Mouse (Mus musculus): ENCODE data around the gene Krt36. TPM values are rescaled to one million over a fixed set of nuclear protein-coding genes. Genes with fewer than 3 reads are reported as not detected.

Krt36 gene
- polyA plus RNA-seq, 1 experiment from 2014 or later: 0.08 TPM

GRCm38 (mm10) chr11:100066236-100067010 lies 39.0 kb downstream of the Krt36 start:
- no peaks in the 10 kb centered on the region for H3K4me1 ChIP-seq (ENCODE audit: control insufficient read depth, insufficient read depth, low read length)
- H3K36me3 ChIP-seq (ENCODE audit: control insufficient read depth, insufficient read depth, low read length): no peaks in the 10 kb centered on the region
- H3K27ac ChIP-seq (replicated peaks; ENCODE audit: low read depth, low read length): no peak overlapping the region
- H3K4me3 ChIP-seq (ENCODE audit: low read depth, low read length): no peak overlapping the region
- no peak for DNase-seq (ENCODE audit: low spot score)
- WGBS: 90% methylated on average over 12 of the region's 12 CpGs
- no peak for ATAC-seq (ENCODE audit: insufficient number of reproducible peaks, low FRiP score, low TSS enrichment, low read depth)
- H3K4me2 ChIP-seq (ENCODE audit: low read depth, severe bottlenecking): no peak overlapping the region
- no peak overlapping the region for H3K9ac ChIP-seq (ENCODE audit: low read length)
- no peaks in the 10 kb centered on the region for H3K27me3 ChIP-seq (ENCODE audit: control insufficient read depth, insufficient read depth, low read length)
- no peaks in the 10 kb centered on the region for H3K9me3 ChIP-seq (ENCODE audit: control insufficient read depth, low read length)

GRCm38 (mm10) chr11:100058875-100059274 lies 46.6 kb downstream of the Krt36 start:
- Histone ChIP-seq H3K4me2 (ENCODE audit: low read depth, severe bottlenecking) (no peak overlapping the region), H3K9ac (ENCODE audit: low read length) (no peak overlapping the region), H3K27ac (replicated peaks; ENCODE audit: low read depth, low read length) (no peak overlapping the region), H3K9me3 (ENCODE audit: control insufficient read depth, low read length) (no peaks in the 10 kb centered on the region), H3K4me3 (ENCODE audit: low read depth, low read length) (no peak overlapping the region), H3K4me1 (ENCODE audit: control insufficient read depth, insufficient read depth, low read length) (no peaks in the 10 kb centered on the region), H3K27me3 (ENCODE audit: control insufficient read depth, insufficient read depth, low read length) (no peaks in the 10 kb centered on the region), H3K36me3 (ENCODE audit: control insufficient read depth, insufficient read depth, low read length) (no peaks in the 10 kb centered on the region)
- DNase-seq (ENCODE audit: low spot score): no peak
- 75% methylated on average over 8 of the region's 8 CpGs for WGBS
- no peak for ATAC-seq (ENCODE audit: insufficient number of reproducible peaks, low FRiP score, low TSS enrichment, low read depth)

GRCm38 (mm10) chr11:100055686-100056655 lies 49.5 kb downstream of the Krt36 start:
- H3K36me3 ChIP-seq (ENCODE audit: control insufficient read depth, insufficient read depth, low read length): no peaks in the 10 kb centered on the region
- no peak overlapping the region for H3K4me2 ChIP-seq (ENCODE audit: low read depth, severe bottlenecking)
- WGBS: 78% methylated on average over 9 of the region's 9 CpGs

More at GRCm38 (mm10) chr11:100055686-100056655, 49.5 kb downstream of the Krt36 start:
- Histone ChIP-seq H3K27me3 (ENCODE audit: control insufficient read depth, insufficient read depth, low read length) (no peaks in the 10 kb centered on the region), H3K9me3 (ENCODE audit: control insufficient read depth, low read length) (no peaks in the 10 kb centered on the region), H3K4me3 (ENCODE audit: low read depth, low read length) (no peak overlapping the region), H3K4me1 (ENCODE audit: control insufficient read depth, insufficient read depth, low read length) (no peaks in the 10 kb centered on the region), H3K27ac (replicated peaks; ENCODE audit: low read depth, low read length) (no peak overlapping the region), H3K9ac (ENCODE audit: low read length) (no peak overlapping the region)
- no peak for DNase-seq (ENCODE audit: low spot score)
- no peak for ATAC-seq (ENCODE audit: insufficient number of reproducible peaks, low FRiP score, low TSS enrichment, low read depth)

Other genes starting within 250 kb of the Krt36 start
- gene Gm11568, start 247.7 kb downstream of the Krt36 start, polyA plus RNA-seq (2014; fragmentation: Nextera tagmentation; extraction: Ambion mirVana): not detected in 2 replicates
- gene Gm11559, start 241.2 kb downstream of the Krt36 start, polyA plus RNA-seq (2014; fragmentation: Nextera tagmentation; extraction: Ambion mirVana): not detected in 2 replicates
- not detected in 2 replicates for gene Krtap9-1, start 232.2 kb downstream of the Krt36 start, polyA plus RNA-seq (2014; fragmentation: Nextera tagmentation; extraction: Ambion mirVana)
- not detected in 2 replicates for gene Gm11567, start 226.4 kb downstream of the Krt36 start, polyA plus RNA-seq (2014; fragmentation: Nextera tagmentation; extraction: Ambion mirVana)
- not detected in 2 replicates for gene Krtap31-1, start 197.7 kb downstream of the Krt36 start, polyA plus RNA-seq (2014; fragmentation: Nextera tagmentation; extraction: Ambion mirVana)
- gene Gm11565, start 190.9 kb downstream of the Krt36 start, polyA plus RNA-seq (2014; fragmentation: Nextera tagmentation; extraction: Ambion mirVana): not detected in 2 replicates
- not detected in 2 replicates for gene Krtap31-2, start 169.3 kb downstream of the Krt36 start, polyA plus RNA-seq (2014; fragmentation: Nextera tagmentation; extraction: Ambion mirVana)
- not detected in 2 replicates for gene Krtap9-5, start 157.2 kb downstream of the Krt36 start, polyA plus RNA-seq (2014; fragmentation: Nextera tagmentation; extraction: Ambion mirVana)
- gene Krtap29-1, start 126.6 kb downstream of the Krt36 start, polyA plus RNA-seq (2014; fragmentation: Nextera tagmentation; extraction: Ambion mirVana): not detected in 2 replicates
- not detected in 2 replicates for gene Krtap16-1, start 119.0 kb downstream of the Krt36 start, polyA plus RNA-seq (2014; fragmentation: Nextera tagmentation; extraction: Ambion mirVana)
- 0.48 and 1.0 TPM in 2 replicates for gene Krtap17-1, start 111.6 kb downstream of the Krt36 start, polyA plus RNA-seq (2014; fragmentation: Nextera tagmentation; extraction: Ambion mirVana)
- not detected in 2 replicates for gene Krt33a, start 89.4 kb downstream of the Krt36 start, polyA plus RNA-seq (2014; fragmentation: Nextera tagmentation; extraction: Ambion mirVana)
- 0.15 and 0.16 TPM in 2 replicates for gene Krt33b, start 75.8 kb downstream of the Krt36 start, polyA plus RNA-seq (2014; fragmentation: Nextera tagmentation; extraction: Ambion mirVana)
- gene Krt34, start 64.1 kb downstream of the Krt36 start, polyA plus RNA-seq (2014; fragmentation: Nextera tagmentation; extraction: Ambion mirVana): not detected in 2 replicates
- not detected in 2 replicates for gene Krt31, start 55.1 kb downstream of the Krt36 start, polyA plus RNA-seq (2014; fragmentation: Nextera tagmentation; extraction: Ambion mirVana)
- not detected in 2 replicates for gene Krt32, start 17.4 kb downstream of the Krt36 start, polyA plus RNA-seq (2014; fragmentation: Nextera tagmentation; extraction: Ambion mirVana)
- gene Krt35, start 9.4 kb downstream of the Krt36 start, polyA plus RNA-seq (2014; fragmentation: Nextera tagmentation; extraction: Ambion mirVana): 0.11 TPM in 1 of 2 replicates, not detected in the other
- not detected in 2 replicates for gene Krt13, start 15.9 kb upstream of the Krt36 start, polyA plus RNA-seq (2014; fragmentation: Nextera tagmentation; extraction: Ambion mirVana)
- 3.4 and 6.7 TPM in 2 replicates for gene Krt15, start 30.3 kb upstream of the Krt36 start, polyA plus RNA-seq (2014; fragmentation: Nextera tagmentation; extraction: Ambion mirVana)
- gene Krt19, start 43.0 kb upstream of the Krt36 start, polyA plus RNA-seq (2014; fragmentation: Nextera tagmentation; extraction: Ambion mirVana): 6.4 and 8.0 TPM in 2 replicates
- 0.07 and 0.09 TPM in 2 replicates for gene Krt9, start 87.6 kb upstream of the Krt36 start, polyA plus RNA-seq (2014; fragmentation: Nextera tagmentation; extraction: Ambion mirVana)
- gene Krt14, start 101.9 kb upstream of the Krt36 start, polyA plus RNA-seq (2014; fragmentation: Nextera tagmentation; extraction: Ambion mirVana): 47.5 and 49.6 TPM in 2 replicates
- not detected in 2 replicates for gene Krt16, start 143.3 kb upstream of the Krt36 start, polyA plus RNA-seq (2014; fragmentation: Nextera tagmentation; extraction: Ambion mirVana)
- 11.2 and 11.6 TPM in 2 replicates for gene Krt17, start 155.4 kb upstream of the Krt36 start, polyA plus RNA-seq (2014; fragmentation: Nextera tagmentation; extraction: Ambion mirVana)
- gene Krt42, start 164.2 kb upstream of the Krt36 start, polyA plus RNA-seq (2014; fragmentation: Nextera tagmentation; extraction: Ambion mirVana): 0.09 and 0.26 TPM in 2 replicates
- gene Eif1, start 214.3 kb upstream of the Krt36 start, polyA plus RNA-seq (2014; fragmentation: Nextera tagmentation; extraction: Ambion mirVana): 1,608 and 1,642 TPM in 2 replicates
- gene Gast, start 228.8 kb upstream of the Krt36 start, polyA plus RNA-seq (2014; fragmentation: Nextera tagmentation; extraction: Ambion mirVana): not detected in 2 replicates

All from limb, embryonic 11.5 days (tissue).